Mouse (Mus musculus) common myeloid progenitor, adult 5-6 weeks (primary cell): ENCODE data around the gene Ints7. TPM values are rescaled to one million over a fixed set of nuclear protein-coding genes. Genes with fewer than 3 reads are reported as not detected.
A peak's percentile ranks its signal among the peaks of the same experiment; 100 is the strongest.

Source experiments
- ATAC-seq: replicated peaks from 2 replicates; pipeline ENCODE4 v1.8.0; 2016; ENCODE audit warnings: low read depth, mild to moderate bottlenecking, moderate TSS enrichment, inconsistent platforms; ENCODE audit not compliant: poor library complexity, severe bottlenecking
- total RNA-seq: library from RNA; stranded (forward); fragments of 200-1000, 187-1606 nt; gene quantifications from 2 replicates; pipeline ENCODE4 v1.2.3, GENCODE M21; 2017

Gene Ints7
- total RNA-seq, 1 experiment from 2014 or later, result 84.8 TPM

DNA sequence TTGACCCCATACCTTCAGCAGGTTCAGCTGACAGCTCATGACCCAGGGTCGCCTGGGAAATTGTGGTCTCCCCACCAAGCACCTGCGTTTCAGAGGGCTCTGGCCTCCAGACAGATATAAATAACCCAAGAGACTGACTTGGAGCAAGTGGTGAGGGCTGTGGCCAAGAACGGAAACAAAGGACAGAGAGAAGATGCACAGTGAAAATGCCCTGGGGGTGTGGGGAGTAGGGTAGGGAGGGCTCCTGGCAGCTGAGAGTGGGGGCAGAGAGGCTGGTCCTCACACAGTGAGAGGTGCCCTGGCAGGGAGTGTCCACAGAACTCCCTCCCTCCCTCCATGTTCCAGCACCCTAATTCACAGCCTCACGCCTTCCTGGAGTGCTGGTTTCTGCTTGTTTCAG lies 50.2 kb downstream of the Ints7 start:
- peak; percentile 46 for ATAC-seq

DNA sequence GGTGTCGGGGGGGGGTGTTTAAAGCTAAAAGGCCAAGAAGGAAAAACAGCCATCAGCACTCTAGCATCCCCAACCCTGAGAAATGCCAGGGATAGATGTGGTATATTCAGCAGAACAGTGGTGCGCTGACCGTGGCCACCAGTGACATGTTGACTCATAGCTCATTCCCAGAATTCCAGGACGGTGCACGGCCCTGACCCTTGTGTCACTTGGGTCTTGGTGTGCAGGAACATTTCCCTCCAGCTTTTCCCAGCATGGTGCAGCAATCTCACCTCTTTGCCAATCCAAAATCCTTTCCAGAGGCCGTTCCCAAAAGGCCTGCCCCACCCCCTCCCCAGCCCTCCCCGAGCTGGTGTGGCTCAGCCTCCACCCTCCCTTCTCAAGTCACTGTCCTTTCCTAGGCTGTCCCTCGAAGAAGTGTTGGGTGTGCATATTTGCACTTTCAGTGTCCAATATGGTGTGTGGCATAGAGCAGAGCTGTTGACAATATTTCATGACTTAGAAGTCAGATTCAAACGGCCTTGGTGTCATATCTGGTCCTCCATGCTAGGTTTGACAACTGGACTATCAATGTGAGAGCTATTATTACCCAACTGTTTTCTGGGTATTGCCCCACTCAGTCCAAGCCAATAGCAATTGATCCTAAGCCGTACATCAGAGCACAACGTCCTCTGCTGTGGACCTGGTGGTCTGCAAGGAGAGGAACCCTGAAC lies 53.2 kb downstream of the Ints7 start:
- no peak for ATAC-seq

DNA sequence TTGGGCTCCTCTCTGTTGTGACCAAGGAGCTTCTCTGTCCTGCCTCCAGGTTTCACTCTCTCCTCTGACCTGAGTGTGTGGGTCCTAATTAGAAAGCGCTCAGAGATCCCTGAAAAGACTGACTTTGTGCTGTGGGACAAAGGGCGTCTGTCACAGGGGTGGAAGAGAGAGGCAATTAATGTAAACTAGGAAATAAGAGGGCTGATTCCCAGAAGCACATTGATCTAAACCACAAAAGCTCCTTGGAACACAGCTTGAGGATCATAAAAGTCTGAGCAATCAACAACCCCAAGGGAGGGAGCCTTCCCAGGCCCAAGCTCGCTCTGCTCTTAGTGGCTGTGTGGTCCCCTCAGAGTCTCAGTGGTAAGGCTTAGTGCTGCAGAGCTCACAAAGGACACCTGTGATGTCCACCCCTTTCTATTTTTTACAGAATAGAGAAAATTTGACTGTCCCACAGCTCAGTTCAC lies 53.8 kb downstream of the Ints7 start:
- ATAC-seq, result no peak

DNA sequence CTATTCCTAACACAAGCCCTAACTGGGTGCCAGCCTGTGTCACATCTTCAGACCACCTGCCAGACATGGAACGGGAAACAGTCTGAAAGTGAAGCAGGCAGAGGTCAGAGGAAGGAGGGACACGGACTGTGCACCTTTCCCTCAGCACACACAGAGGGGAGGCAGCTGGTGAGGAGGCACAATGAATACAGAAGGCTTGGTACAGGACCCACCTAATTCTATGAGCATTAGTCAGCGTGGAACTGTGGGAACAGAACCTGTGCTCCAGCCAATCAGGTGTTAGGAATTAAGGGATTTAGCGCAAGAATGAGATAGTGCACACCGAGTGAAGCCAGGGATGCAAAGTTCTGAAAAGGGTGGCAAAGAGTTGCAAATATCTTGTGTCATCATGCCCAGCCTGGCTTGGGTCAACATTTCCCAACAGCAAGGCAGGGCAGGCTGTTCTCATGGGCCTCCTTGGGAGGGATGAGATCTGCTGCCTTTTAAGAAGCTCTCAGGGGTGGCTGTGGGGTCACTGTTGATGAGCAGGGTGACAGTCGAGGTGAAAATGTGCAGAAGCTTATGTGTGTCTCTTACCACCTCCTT lies 57.2 kb downstream of the Ints7 start:
- no peak for ATAC-seq

DNA sequence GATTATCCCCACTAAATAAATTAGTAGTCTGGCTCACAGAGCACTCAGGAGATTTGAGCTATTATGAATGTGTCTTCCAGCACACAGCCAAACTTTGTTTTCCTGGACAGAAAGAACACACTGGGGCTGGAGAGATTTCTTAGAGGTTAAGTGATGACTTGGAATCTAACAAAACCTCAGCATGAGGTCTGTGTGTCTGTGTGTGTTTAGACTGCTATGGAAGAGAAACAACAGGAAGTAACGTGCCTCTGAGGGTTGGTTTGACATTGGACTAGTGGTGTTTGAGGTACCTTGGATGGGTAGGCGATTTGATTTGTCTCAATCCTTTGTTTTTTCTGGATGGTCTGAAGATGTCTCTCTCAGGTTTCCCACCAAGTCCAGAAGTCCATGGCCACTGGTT lies 58.7 kb downstream of the Ints7 start:
- ATAC-seq, result no peak

DNA sequence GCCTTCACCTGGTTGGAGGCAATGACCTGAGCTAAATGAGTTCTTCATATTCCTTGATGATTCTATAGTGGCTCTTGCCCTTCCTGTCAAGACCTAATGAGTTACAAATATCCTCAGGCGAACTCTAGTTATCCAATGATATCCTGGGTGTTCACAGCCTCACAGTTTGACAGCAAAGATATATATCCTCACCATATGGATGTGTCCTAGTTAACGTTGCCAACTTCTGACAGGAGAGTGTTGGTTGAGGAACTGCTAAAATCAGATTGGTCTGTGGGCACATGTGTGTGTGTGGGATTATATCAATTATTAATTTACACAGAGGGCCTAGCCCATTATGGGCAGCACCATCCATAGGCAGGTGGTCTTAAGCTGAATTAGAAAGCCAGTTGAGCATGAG lies 63.0 kb downstream of the Ints7 start:
- ATAC-seq, result no peak

DNA sequence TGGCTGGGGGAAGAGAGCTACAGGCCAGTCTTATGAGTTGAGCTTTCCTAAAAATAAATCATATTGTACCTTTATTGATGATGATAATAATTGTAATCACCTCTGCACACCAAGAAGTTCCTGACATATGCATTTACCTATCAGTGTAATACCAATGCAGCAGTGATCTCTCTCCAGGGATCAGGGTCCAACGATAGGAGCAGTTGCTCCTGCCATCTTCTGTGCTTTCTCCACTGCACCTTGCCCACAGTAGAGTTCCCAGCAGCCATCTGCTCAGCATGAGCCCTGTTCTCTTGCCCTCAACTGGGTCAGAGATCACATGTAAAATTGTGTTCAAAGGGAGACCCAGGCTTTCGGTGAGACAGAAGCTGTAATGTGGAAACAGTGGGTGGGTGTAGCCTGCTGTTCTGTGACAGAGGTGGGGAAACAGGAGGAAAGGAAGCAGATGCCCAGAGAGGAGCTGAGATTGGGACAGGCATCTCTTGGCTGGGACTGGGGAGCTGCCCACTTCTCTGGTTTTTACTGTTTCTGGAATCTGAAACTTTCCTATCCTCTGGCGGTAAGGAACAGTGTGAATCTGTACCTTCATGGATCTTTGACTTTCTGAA lies 63.9 kb downstream of the Ints7 start:
- ATAC-seq, result no peak

DNA sequence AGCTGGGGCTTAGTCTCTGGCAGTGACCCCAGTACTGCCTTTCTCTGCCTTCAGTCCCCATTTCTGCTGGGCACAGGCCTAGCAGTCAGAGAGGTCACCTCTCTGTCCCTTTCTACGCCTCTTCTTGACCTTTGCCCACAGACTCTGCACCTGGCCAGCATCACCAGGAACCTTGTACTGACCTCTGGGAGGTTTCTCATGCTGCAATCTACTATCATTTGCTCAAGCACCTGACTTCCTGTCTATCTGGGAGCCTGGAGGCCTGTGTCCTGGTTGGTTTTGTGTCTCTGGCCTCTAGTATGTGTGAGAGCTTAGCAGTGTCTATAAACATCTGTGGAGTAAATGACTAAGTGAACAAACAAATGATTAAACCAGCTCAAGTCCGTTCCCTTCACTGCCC lies 64.7 kb downstream of the Ints7 start:
- no peak for ATAC-seq

DNA sequence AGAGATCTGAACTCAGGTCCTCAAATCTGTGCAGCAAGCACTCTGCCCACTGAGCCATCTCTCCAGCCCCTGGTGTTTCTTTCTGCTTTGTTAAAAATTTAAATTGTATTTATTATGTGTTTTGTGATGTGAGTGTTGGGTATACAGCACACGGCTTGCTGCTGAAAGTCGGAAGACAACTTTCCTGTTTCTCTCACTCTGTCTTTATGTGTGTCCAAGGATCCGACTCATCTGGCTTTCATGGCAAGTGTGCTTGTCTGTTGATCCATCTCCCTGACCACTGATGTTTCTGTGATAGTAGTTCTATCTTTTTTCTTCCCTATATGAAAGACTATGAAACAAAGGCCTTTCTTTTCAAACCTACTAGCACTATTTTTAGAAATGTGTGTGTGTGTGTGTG lies 65.4 kb downstream of the Ints7 start:
- no peak for ATAC-seq

DNA sequence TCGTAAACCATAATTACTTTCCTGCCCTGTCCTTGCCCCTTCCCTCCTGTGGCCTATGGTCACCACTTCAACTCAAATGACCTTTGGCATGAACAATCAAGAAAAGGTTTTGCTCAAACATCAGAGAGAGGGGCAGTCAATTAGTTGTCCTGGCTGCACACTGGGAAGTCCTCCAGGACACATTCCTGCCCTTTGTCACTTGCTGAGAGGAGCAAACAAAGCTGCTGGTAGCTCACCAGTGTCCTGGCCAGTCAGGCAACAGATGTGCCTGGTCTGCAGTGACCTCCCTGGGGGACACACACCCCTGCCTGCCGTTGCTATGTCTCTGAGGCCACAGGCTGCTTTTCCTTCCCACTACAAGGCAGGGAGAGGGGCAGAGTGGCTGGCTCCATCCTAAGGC lies 66.0 kb downstream of the Ints7 start:
- ATAC-seq, result no peak

DNA sequence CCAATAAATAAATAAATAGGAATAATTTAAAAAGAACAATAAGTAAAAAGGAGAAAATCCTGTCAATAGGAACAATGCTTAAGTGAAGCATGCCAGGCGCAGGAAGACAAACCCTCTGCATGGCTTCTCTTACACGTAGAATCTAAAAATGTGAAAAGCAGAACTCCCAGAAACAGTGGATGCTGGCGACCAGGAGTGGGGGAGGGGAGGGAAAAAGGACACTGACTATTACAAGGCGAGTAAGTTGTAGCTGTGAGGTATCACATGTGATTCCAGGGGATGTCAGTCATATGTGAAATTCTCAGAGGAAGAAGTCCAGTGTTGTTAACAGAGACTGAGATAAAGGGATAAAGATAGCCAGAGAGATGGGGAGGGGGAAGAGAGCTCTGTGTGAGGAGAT lies 67.5 kb downstream of the Ints7 start:
- no peak; the same call in 1 of the 2 replicates for ATAC-seq

DNA sequence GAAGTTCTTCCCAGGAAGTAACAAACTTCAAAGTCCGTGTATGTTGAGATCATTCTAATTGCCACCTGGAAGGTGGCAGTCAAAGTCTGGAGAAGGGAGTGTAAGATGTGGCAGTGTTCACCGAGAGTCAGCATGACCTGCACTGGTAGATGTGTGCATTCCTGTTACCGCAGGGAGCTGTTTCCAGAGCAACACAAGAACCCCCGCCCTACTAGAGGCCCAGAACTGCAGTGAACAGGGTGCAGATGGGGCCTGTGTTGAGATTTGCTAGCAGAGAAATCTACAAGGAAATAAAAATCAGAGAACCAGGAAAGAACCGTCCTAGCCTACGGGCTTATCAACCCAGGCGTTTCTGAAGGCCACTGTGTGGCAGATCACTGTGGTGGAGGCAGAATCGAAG lies 70.5 kb downstream of the Ints7 start:
- ATAC-seq, result no peak

DNA sequence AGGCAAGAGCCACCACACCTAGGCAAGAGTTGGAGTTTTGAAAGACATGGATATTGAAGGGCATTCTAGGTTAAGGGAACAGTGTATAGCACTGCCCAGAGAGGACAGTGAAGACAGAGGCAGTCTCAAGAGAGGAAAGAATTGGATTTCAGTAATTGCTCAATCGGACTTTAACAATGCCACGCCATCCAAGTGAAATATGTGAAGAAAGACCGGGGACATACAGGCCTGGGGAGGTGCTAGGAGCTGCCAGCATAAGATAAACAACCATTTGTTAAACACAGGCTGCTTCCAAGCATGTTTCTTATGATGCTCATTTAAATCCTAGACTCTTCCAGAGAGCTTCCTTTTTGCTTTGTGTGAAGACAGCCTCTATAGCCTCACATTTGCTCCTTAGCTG lies 72.2 kb downstream of the Ints7 start:
- no peak for ATAC-seq

DNA sequence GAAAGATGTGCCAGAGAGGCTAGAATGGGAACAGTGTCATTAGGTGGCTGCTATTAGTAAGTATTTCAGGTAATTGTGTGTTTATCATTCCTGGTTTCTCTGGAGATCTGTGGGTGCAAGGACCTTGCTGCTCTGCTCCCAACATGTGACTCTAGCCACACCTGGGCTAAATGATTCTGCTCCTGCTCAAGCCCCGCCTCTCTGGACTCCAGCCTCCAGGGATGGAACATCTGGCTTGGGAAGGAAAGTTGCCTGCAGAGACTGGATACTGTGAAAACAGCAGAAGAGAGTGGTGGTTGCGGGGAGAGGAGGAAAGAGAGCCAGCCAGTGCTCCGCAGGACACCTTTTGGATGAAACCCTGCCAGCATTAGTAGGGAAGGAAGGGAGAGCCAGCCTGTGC lies 84.0 kb downstream of the Ints7 start:
- ATAC-seq, result no peak

DNA sequence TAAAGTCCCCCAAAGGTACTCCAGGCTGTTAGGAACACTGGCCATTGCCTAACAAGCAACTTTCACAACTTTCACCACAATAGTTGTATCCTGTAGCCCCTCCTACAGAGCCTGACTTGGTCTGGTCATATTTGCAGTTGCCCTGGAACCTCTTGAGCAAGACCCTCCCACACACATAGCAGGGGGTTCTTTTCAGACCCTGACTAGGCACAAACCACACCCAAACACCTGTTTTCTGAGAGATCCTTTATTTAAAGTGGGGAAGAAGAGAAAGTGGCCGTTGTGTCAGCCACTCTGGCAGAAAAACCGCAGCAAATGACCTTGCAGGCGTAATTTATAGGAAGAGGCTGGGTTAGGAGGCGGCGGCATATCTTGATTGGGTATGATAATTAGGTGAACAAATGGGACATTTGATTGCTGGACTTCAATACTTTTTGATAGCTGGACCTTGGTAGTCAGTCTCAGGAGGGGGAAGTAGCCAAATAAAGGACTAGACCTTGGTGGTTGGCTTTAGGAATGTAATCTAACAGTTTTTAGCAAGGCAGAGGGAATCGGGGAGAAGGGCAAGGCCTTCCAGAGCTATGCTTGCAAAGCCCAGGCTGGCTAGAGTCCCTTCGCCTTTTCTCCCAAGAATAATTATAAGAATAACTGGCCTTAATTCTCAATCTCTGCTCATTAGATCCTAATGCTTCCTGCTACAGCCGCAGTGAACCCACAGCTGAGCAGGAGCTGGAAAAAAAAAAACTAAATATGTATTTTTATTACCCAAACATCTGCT lies 85.8 kb downstream of the Ints7 start:
- ATAC-seq, result peak; percentile 95

DNA sequence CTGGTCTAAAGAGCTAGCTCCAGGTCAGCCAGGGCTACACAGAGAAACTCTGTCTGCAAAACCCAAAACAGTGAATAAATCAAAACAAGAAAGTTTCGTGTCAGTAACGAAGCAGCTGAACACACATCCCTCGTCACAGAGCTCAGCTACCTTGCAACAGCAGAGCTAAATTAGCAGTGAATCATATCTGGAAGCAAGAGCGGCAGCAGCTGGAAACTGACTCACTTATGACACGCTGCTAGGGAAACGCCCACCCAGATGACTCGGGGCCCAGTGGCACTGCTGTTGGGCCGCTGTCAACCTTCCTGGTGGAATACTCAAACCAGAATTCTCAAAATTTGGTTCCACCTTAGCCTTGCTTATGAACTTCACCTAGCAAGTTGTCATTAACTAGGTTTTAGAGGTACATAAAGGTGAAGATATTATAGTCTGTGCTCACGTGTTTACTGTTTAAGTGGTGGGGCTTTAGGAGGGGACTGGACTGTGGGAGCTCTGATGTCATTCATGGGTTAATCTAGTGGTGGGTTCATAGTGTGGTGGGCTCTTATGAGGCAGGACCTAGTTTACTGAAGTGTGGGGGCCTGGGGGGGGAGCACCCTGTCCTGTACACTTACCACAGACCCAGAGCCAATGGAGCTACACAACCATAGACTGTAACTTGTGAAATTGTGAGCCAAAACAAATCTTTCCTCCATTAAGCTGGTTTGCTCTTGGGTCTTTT lies 86.9 kb downstream of the Ints7 start:
- ATAC-seq, result 0 out of 2 replicates have a peak, but pooled peaks have one; percentile 19

DNA sequence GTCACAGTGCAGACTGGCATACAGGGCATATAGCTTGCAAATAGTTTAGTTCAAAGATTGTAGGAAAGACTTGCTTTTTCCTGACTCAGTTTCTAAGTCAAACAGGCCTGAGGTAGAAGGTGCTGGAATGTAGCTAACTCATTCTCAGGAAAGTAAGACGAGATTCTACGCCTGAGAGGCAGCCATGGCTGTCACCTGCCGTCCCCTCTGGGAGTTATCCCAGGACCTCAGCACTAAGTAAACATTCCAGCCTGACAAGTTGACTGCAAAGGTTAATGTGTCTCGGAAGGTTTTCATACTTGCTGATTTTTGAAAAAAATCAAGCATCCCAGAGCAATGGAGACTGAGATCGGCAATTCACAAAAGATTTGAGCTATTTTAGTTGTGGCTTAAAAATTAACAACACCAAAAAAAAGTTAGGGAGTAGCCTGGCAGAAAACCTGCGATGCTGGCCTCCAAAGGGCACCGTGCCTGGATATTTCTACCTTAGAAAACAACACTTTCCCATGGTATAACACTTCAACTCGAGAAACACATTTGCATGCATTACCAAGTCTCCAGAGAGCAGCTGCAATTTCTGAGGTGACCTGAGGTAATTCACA lies 87.6 kb downstream of the Ints7 start:
- no peak for ATAC-seq

DNA sequence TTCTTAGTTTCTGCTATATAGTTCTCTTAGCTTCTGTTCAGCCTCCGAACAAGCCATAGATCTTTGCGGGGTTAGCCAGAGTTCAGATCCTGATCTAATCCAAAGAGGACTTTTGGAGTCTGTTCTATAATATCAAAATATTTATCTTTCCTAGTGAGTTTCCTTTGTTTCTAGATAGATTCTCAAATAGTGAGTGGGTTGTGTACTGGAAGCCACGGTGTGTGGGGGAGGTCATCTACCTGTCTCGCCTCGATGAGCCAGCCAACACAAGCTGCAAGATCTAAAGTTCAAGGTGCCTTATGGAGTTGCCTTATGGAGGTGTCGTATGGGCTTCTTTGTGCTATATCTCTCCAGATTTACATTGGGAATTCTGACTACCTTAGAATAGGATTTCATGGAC lies 88.2 kb downstream of the Ints7 start:
- ATAC-seq, result no peak

DNA sequence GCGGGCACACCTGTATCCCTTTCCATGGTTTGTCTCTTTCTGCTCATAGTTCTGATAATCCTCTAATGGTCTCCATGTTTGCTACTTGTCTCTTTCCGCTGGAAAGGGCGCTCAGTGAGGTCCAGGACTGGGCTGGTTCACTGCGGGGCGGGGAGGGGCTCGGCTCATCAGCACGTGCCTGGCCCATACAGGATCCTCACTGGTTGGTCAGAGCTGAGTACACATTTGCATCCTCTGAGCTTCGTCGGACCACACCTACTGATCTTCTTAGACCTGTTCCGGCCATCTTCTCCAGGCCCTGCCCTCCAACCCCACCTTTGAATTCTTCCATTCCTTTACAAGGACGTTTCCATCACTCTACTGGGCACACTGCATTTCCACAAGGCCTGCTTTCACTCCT lies 90.9 kb downstream of the Ints7 start:
- ATAC-seq, result no peak

DNA sequence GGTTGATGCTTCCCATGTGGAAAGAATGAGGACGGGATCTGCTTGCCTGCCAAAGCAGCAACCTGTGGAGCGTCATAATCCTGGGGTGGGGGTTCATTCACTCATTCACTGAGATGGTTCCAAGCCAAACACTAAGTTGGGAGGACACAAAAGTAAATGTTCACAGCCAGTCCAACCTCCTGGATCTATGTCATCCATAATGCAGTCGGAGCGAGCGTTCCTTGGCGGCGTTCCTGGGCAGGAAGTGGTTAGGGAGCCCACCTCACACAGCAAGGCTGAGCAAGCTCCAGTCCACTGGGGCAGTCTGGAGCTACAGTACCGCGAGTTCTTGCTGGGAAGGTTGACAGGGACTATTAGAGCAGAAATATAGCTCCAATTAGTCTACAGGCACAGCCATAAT lies 92.6 kb downstream of the Ints7 start:
- 0 out of 2 replicates have a peak, but pooled peaks have one; percentile 47 for ATAC-seq
